Mouse (Mus musculus) stomach, embryonic 16.5 days (tissue): Measurements from ENCODE around the gene Cstf3. TPM values are rescaled to one million over a fixed set of nuclear protein-coding genes. Genes with fewer than 3 reads are reported as not detected.

Source experiments
- ATAC-seq: fragments of 200-750 bp; cut with Nextera tagmentation; 2 replicates; pipeline ENCODE4 v1.8.0; 2017; ENCODE audit warnings: moderate number of reproducible peaks, moderate TSS enrichment; ENCODE audit not compliant: insufficient read depth, low FRiP score
- H3K27ac ChIP-seq: fragments of 300-500 bp; sonication (generic); 2 replicates; pipeline ENCODE4 v1.5.1; 2014; ENCODE audit warnings: low read length
- H3K27me3 ChIP-seq: fragments of 300-500 bp; sonication (generic); 2 replicates; pipeline ENCODE4 v1.6.1; 2014; ENCODE audit warnings: low read length, control low read depth, mixed read lengths; ENCODE audit not compliant: control insufficient read depth, insufficient read depth
- H3K36me3 ChIP-seq: fragments of 300-500 bp; sonication (generic); 2 replicates; pipeline ENCODE4 v1.6.1; 2014; ENCODE audit warnings: low read length; ENCODE audit not compliant: control insufficient read depth, insufficient read depth
- H3K4me1 ChIP-seq: fragments of 300-500 bp; sonication (generic); 2 replicates; pipeline ENCODE4 v1.6.1; 2014; ENCODE audit warnings: low read length, control low read depth, mixed read lengths; ENCODE audit not compliant: control insufficient read depth, insufficient read depth
- H3K4me2 ChIP-seq: fragments of 300-500 bp; sonication (generic); 2 replicates; pipeline ENCODE4 v1.6.1; 2014; ENCODE audit warnings: low read depth, low read length, mixed read lengths
- H3K4me3 ChIP-seq: fragments of 300-500 bp; sonication (generic); replicated peaks from 2 replicates; pipeline ENCODE4 v1.5.1; 2014; ENCODE audit warnings: mild to moderate bottlenecking, low read length
- H3K9ac ChIP-seq: fragments of 300-500 bp; sonication (generic); 2 replicates; pipeline ENCODE4 v1.6.1; 2014; ENCODE audit warnings: low read length
- H3K9me3 ChIP-seq: fragments of 300-500 bp; sonication (generic); replicated peaks from 2 replicates; pipeline ENCODE4 v1.6.1; 2016; ENCODE audit warnings: low read length, control low read depth; ENCODE audit not compliant: control insufficient read depth
- WGBS: fragments of 180-500 bp; shearing (Covaris S2); extraction: QIAGEN DNeasy Blood & Tissue Kit; methylation state at CpG from one replicate; pipeline ENCODE4 v1.1.7; 2014; 5-methylcytosine and 5-hydroxymethylcytosine counted together
- polyA plus RNA-seq: library from polyadenylated mRNA; unstranded; fragments of >200 nt; fragmentation: Nextera tagmentation; extraction: Ambion mirVana; gene quantifications from 2 replicates; pipeline ENCODE4 v1.2.1, GENCODE M21; 2015

Gene Cstf3
- polyA plus RNA-seq, 1 experiment from 2014 or later, result 61.6 TPM

DNA sequence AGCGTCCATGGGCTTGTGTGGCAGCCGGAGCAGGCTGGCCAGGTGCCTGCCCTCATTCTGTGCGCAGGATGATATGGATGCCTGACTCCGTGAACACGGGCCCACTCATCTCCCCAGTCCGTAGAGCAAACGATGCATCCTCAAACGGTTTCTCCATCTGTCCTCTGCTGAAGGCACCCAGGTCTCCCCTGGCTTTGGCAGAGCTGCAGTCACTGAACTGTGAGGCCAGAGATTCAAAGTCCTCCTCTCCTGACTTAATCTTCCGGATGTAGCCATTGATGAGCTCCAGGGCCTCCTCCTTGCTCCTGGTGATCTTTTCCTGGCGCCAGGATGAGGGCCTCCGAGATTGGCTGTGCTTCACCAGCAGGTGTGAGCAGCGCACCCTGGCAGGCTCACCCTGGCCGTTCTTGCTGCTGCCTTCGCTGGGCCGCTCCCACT lies 124.0 kb downstream of the Cstf3 start:
- no peak for ATAC-seq
- Histone ChIP-seq H3K4me3 (no peak overlapping the region), H3K4me2 (no peak overlapping the region), H3K27ac (no peak overlapping the region), H3K9ac (no peak overlapping the region), H3K27me3 (no peaks in the 10 kb centered on the region), H3K36me3 (no peaks in the 10 kb centered on the region), H3K4me1 (peaks cover 13% of the 10 kb centered on the region; the same call in 1 of the 2 replicates), H3K9me3 (no peaks in the 10 kb centered on the region)
- 47% methylated on average over 15 of the region's 15 CpGs for WGBS

Other genes starting within 250 kb of the Cstf3 start
- 0.12 and 0.18 TPM in 2 replicates for gene D430041D05Rik, start 179.5 kb upstream of the Cstf3 start, polyA plus RNA-seq
- 12.8 and 14.3 TPM in 2 replicates for gene Hipk3, start 96.1 kb upstream of the Cstf3 start, polyA plus RNA-seq
- gene Tcp11l1, start 121.6 kb downstream of the Cstf3 start, polyA plus RNA-seq, result 25.4 and 25.8 TPM in 2 replicates
- gene Pin1rt1, start 125.9 kb downstream of the Cstf3 start, polyA plus RNA-seq, result 0.19 and 0.20 TPM in 2 replicates
- 14.1 and 14.8 TPM in 2 replicates for gene Depdc7, start 152.4 kb downstream of the Cstf3 start, polyA plus RNA-seq
- 7.2 TPM in 2 replicates for gene Qser1, start 226.2 kb downstream of the Cstf3 start, polyA plus RNA-seq